Mouse (Mus musculus) heart, adult 8-10 months (tissue): ENCODE measurements around the gene Adam1b. TPM values are rescaled to one million over a fixed set of nuclear protein-coding genes. Genes with fewer than 3 reads are reported as not detected.
A peak's percentile ranks its signal among the peaks of the same experiment; 100 is the strongest.

ENCODE experiments used
- DNase-seq: peaks from one replicate; pipeline ENCODE4 v3.0.0; 2022; ENCODE audit warnings: low spot score
- total RNA-seq, 4 experiments: library from RNA; stranded (reverse); gene quantifications; 2 replicates each; pipeline ENCODE4 v1.2.4; 2022

Gene Adam1b
- total RNA-seq, 4 experiments from 2014 or later, result not detected

GRCm38 (mm10) chr5:121500719-121501118 is 2.5 kb downstream of the Adam1b start:
- DNase-seq, result no peak

GRCm38 (mm10) chr5:121493305-121493704 is 9.9 kb downstream of the Adam1b start:
- no peak for DNase-seq

GRCm38 (mm10) chr5:121484801-121485200 is 18.4 kb downstream of the Adam1b start:
- DNase-seq, result no peak

GRCm38 (mm10) chr5:121477680-121478079 is 25.6 kb downstream of the Adam1b start:
- DNase-seq, result peak; percentile 59

GRCm38 (mm10) chr5:121476040-121476439 is 27.2 kb downstream of the Adam1b start:
- DNase-seq, result no peak

GRCm38 (mm10) chr5:121474610-121475009 is 28.6 kb downstream of the Adam1b start:
- DNase-seq, result no peak

- no peak for DNase-seq
These were observed 30.8 kb downstream of the Adam1b start for GRCm38 (mm10) chr5:121472411-121472810.

GRCm38 (mm10) chr5:121469566-121469965 is 33.7 kb downstream of the Adam1b start:
- no peak for DNase-seq

- no peak for DNase-seq
These were observed 39.5 kb downstream of the Adam1b start for GRCm38 (mm10) chr5:121463601-121464250.

- no peak for DNase-seq
These were observed 40.3 kb downstream of the Adam1b start for GRCm38 (mm10) chr5:121462967-121463366.

- DNase-seq, result no peak
These were observed 41.1 kb downstream of the Adam1b start for GRCm38 (mm10) chr5:121462171-121462502.

GRCm38 (mm10) chr5:121461339-121462170 is 41.7 kb downstream of the Adam1b start:
- no peak for DNase-seq

- no peak for DNase-seq
These were observed 47.5 kb downstream of the Adam1b start for GRCm38 (mm10) chr5:121455510-121456265.

GRCm38 (mm10) chr5:121454503-121454782 is 48.8 kb downstream of the Adam1b start:
- no peak for DNase-seq

GRCm38 (mm10) chr5:121453743-121454502 is 49.3 kb downstream of the Adam1b start:
- peak; percentile 31 for DNase-seq

- DNase-seq, result peak; percentile 49
These were observed 50.3 kb downstream of the Adam1b start for GRCm38 (mm10) chr5:121452906-121453305.

GRCm38 (mm10) chr5:121452026-121452869 is 51.0 kb downstream of the Adam1b start, which contains the start of gene Erp29:
TSS of gene Erp29 (minus strand) at chr5:121452506.
- peak; percentile 96 for DNase-seq

GRCm38 (mm10) chr5:121451644-121452025 is 51.6 kb downstream of the Adam1b start, which contains the start of gene Tmem116:
TSS of gene Tmem116 (plus strand) at chr5:121451893.
- DNase-seq, result peak; percentile 35

GRCm38 (mm10) chr5:121451203-121451602 is 52.0 kb downstream of the Adam1b start:
- peak; percentile 20 for DNase-seq

GRCm38 (mm10) chr5:121450476-121450875 is 52.8 kb downstream of the Adam1b start:
- no peak for DNase-seq
